Mouse (Mus musculus) midbrain, embryonic 16.5 days (tissue): Measurements from ENCODE around the gene Mia3. TPM values are rescaled to one million over a fixed set of nuclear protein-coding genes. Genes with fewer than 3 reads are reported as not detected.
"Not testable (repeated sequence)": the region's sequence is repeated elsewhere in the genome, so short reads cannot be mapped to it uniquely, and the experiment has no call there.

Source experiments
- ATAC-seq: fragments of 200-750 bp; cut with Nextera tagmentation; 2 replicates; pipeline ENCODE4 v1.8.0; 2017; ENCODE audit warnings: moderate TSS enrichment
- H3K27ac ChIP-seq: fragments of 300-500 bp; sonication (generic); 2 replicates; pipeline ENCODE4 v1.5.1; 2014; ENCODE audit warnings: mild to moderate bottlenecking, low read length, mixed read lengths
- H3K27me3 ChIP-seq: fragments of 300-500 bp; sonication (generic); 2 replicates; pipeline ENCODE4 v1.6.1; 2014; ENCODE audit warnings: low read depth, low read length, mixed read lengths; ENCODE audit not compliant: control insufficient read depth, insufficient read depth
- H3K36me3 ChIP-seq: fragments of 300-500 bp; sonication (generic); 2 replicates; pipeline ENCODE4 v1.6.1; 2014; ENCODE audit warnings: mild to moderate bottlenecking, low read length, moderate library complexity, mixed read lengths; ENCODE audit not compliant: control insufficient read depth, insufficient read depth
- H3K4me1 ChIP-seq: fragments of 300-500 bp; sonication (generic); 2 replicates; pipeline ENCODE4 v1.6.1; 2014; ENCODE audit warnings: mild to moderate bottlenecking, low read length, mixed read lengths; ENCODE audit not compliant: control insufficient read depth, insufficient read depth
- H3K4me2 ChIP-seq: fragments of 300-500 bp; sonication (generic); 2 replicates; pipeline ENCODE4 v1.6.1; 2014; ENCODE audit warnings: mild to moderate bottlenecking, low read length, mixed read lengths
- H3K4me3 ChIP-seq: fragments of 300-500 bp; sonication (generic); 2 replicates; pipeline ENCODE4 v1.5.1; 2014; ENCODE audit warnings: low read depth, mild to moderate bottlenecking, low read length, moderate library complexity, mixed read lengths
- H3K9ac ChIP-seq: fragments of 300-500 bp; sonication (generic); 2 replicates; pipeline ENCODE4 v1.6.1; 2014; ENCODE audit warnings: low read depth, low read length, mixed read lengths
- H3K9me3 ChIP-seq: fragments of 300-500 bp; sonication (generic); replicated peaks from 2 replicates; pipeline ENCODE4 v1.6.1; 2014; ENCODE audit warnings: mild to moderate bottlenecking, low read length, mixed read lengths; ENCODE audit not compliant: control insufficient read depth, poor library complexity, severe bottlenecking
- WGBS: fragments of 180-500 bp; shearing (Covaris S2); extraction: QIAGEN DNeasy Blood & Tissue Kit; methylation state at CpG from one replicate; pipeline ENCODE4 v1.1.7; 2014; 5-methylcytosine and 5-hydroxymethylcytosine counted together
- polyA plus RNA-seq: library from polyadenylated mRNA; unstranded; fragments of >200 nt; fragmentation: Nextera tagmentation; extraction: Ambion mirVana; gene quantifications from 2 replicates; pipeline ENCODE4 v1.2.1, GENCODE M21; 2015

Gene Mia3
- polyA plus RNA-seq, result 111 and 116 TPM in 2 replicates

DNA sequence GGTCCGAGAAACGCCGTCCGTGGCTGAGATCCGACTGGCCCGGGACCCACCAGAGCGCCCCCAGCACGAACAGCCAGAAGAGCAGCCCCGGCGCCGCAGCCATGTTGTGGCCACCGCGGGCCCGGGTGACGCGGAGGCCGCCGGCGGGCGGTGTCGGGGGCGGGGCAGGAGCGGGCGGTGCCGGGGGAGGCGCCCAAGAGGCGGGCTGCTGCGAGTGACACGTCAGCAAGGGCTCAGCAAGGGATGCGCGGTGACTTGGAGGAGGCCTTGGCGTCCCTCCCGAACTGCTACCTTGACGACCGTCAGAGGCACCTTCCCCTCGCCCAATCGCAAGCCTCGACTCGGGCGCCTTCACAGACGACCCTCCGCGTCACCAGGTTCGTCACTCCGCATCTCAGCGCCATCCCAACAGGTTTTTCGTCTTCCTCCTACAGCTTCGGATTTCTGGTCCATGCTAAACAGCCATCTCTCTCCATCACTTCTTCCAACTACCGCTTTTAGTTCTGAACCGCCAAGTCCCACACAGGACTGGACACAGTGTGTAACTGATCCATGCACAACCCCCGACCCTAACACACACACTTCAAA is at the start of gene Mia3:
Mia3 (minus strand) TSS at position 127 of the 588 bp plus-strand sequence.
- ATAC-seq, result peak; percentile 98
- Histone ChIP-seq H3K9ac (peak within 1 kb of the TSS; percentile 85), H3K4me1 (peaks cover 16% of the 10 kb centered on the region), H3K27me3 (no peaks in the 10 kb centered on the region; the same call in 1 of the 2 replicates), H3K36me3 (0 out of 2 replicates have a peak, but pooled peaks cover 2% of the 10 kb centered on the region), H3K9me3 (no peaks in the 10 kb centered on the region), H3K27ac (peak within 1 kb of the TSS; percentile 79), H3K4me2 (peak within 1 kb of the TSS; percentile 95), H3K4me3 (peak within 1 kb of the TSS; percentile 92)
- WGBS, result 0% methylated on average over 40 of the region's 51 CpGs

DNA sequence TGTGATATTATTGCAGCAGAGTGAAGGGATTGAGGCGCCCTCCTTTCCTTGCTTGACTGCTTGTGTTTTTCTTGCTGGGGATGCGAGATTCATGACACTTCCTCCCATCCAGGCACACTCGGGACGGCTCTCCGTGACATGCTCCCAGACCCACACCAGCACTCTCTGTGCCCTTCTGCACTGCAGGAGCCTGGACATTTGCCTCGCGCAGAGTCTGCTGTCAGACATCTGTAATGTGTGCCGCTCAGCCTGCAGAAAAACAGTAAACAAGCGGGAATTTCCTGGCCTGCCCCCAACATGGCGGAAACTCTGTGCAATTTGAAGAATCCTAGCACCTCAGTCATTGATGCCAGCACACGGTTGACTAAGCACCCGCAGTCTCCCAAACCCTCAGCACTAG is 48.5 kb upstream of the Mia3 start, which contains the start of gene Hhipl2:
Hhipl2 (plus strand) TSS at position 343 of the 400 bp plus-strand sequence.
- WGBS, result 77% methylated on average over 12 of the region's 12 CpGs

DNA sequence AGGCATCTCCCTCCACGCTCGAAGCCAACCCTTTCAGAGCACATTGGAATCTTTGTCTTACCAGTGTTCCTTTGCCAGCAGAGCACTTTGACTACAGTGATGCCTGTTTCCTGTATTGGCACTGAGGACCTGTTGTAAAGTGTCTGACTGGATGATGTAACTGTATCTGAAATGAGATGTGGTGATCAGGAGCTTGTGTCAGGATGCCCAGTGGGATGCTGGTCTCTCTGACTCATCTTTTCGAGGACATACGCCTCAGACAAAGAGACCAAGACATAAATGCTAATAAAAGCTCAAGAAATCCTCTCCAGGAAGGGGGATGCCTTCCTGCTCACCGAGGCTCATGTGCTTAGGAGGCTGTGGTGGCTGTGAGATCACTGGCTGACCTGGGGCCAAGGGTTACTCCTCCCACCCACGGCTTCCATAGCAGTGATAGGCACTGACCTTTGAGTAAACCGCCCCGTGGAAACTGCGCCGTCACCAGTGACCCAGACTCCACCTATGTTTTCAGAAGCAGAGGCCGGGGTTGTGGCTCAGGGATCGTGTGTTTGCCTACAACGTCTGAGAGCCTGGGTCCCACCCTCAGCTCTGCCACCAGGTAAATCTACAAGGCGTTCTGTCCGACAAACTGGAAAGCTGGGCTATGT is 44.9 kb upstream of the Mia3 start:
- no peaks in the 10 kb centered on the region for H3K4me1 ChIP-seq
- H3K36me3 ChIP-seq, result peaks cover 18% of the 10 kb centered on the region
- H3K9ac ChIP-seq, result no peak overlapping the region
- no peak overlapping the region for H3K4me3 ChIP-seq
- no peak for ATAC-seq
- H3K4me2 ChIP-seq, result no peak overlapping the region
- no peak overlapping the region for H3K27ac ChIP-seq
- 90% methylated on average over 15 of the region's 15 CpGs for WGBS
- H3K27me3 ChIP-seq, result no peaks in the 10 kb centered on the region
- H3K9me3 ChIP-seq, result no peaks in the 10 kb centered on the region

More for the DNA sequence above, 48.5 kb upstream of the Mia3 start, which contains the start of gene Hhipl2:
- Histone ChIP-seq H3K9ac (no peak within 1 kb of the TSS), H3K4me3 (no peak within 1 kb of the TSS), H3K4me1 (no peaks in the 10 kb centered on the region), H3K27ac (no peak within 1 kb of the TSS), H3K4me2 (no peak within 1 kb of the TSS), H3K36me3 (no peaks in the 10 kb centered on the region), H3K27me3 (no peaks in the 10 kb centered on the region), H3K9me3 (0 out of 2 replicates have a peak, but pooled peaks cover 2% of the 10 kb centered on the region)
- ATAC-seq, result no peak

DNA sequence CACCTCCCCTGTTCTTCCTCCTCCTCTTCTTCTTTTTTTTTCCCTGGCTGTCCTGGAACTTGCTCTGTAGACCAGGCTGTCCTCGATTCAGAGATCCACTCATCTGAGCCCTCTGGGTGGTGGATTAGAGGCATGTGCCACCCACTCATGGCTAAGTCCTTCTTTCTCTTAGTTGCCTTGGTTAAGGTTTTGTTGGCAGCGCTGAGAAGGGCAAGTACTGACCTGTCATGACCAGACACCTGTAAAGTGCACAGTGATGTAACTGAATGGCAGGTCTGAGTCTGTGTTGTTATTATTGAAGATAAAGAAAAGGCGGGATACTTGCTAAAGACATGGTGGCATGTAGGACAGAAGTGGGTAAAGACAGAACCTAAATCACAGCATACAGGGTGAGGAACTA is 34.0 kb upstream of the Mia3 start:
- Histone ChIP-seq H3K9me3 (no peaks in the 10 kb centered on the region), H3K27ac (no peak overlapping the region), H3K9ac (no peak overlapping the region), H3K4me3 (no peak overlapping the region), H3K4me1 (no peaks in the 10 kb centered on the region), H3K36me3 (peaks cover 41% of the 10 kb centered on the region), H3K27me3 (no peaks in the 10 kb centered on the region), H3K4me2 (no peak overlapping the region)
- no peak for ATAC-seq
- WGBS, result 95% methylated on average over 3 of the region's 3 CpGs

DNA sequence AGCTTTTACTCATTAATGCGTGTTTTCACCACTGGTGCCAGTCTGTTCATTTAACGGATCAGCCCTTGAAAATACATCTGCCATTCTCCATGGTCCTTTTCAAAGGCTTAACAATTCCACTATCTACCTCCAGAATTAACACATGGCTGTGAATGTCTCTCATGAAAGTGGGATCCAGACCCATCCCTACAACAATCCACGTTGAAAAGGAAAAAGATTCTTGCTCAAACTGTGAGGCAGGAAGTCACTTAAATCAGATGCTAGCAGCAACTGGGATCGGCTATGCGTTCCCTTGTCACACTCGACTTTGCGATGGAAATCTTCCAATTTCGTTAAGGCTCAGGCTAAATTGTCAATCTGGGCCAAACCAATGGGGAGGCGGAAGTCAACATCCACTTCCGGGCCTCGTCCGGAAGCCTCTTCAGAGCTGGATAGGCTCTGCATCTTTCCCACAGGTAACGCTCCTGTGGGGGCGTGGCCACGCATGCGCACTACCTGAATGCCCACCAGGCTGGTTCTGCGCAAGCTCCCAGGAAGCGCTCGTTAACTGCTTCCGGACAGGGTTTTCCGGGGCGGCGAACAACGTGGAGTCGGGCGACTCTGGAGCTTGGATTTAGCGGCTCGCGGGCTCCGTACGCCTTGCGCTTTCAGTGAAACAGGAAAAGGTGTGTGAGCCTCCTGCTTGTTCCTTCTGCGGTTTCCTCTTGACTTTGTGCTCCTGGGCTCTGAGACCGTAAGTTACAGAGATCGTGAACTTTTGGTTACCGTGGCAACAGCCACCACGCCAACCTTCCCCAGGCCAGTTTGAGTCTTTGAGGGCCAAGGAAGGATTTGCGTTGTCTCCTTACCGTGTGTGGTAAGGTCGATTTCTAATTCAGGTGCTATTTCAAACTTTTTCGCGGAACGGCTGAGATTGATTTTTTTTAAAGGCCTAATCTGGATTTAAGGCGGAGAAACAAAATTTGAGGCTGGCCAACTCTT is 19.4 kb upstream of the Mia3 start, which contains the start of gene Taf1a:
Taf1a (plus strand) TSS at position 556 of the 981 bp plus-strand sequence.
- Histone ChIP-seq H3K9me3 (no peaks in the 10 kb centered on the region), H3K4me2 (peak within 1 kb of the TSS; percentile 89), H3K36me3 (no peaks in the 10 kb centered on the region), H3K4me1 (peaks cover 14% of the 10 kb centered on the region), H3K27ac (peak within 1 kb of the TSS; percentile 74; the same call in 1 of the 2 replicates), H3K27me3 (peaks cover 12% of the 10 kb centered on the region), H3K9ac (peak within 1 kb of the TSS; percentile 58), H3K4me3 (peak within 1 kb of the TSS; percentile 80)
- peak; percentile 100 for ATAC-seq
- 6% methylated on average over 44 of the region's 44 CpGs for WGBS

DNA sequence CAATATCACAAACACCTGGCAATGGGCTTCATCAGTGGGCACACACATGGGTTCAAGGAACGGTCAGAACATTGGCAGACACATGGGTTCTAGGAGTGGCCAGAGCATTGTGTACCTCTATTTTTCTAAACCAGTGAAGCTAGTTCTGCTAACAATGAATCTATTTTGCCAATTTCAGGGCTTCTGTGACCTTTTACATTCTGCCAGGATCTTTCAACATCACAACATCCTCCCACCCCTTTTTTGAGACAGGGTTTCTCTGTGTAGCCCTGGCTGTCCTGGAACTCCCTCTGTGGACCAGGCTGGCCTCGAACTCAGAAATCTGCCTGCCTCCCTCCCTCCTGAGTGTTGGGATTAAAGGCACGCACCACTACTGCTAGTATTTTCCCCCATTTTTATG is 18.1 kb upstream of the Mia3 start:
- ATAC-seq, H3K9ac ChIP-seq, H3K9me3 ChIP-seq, H3K4me3 ChIP-seq, H3K27ac ChIP-seq, H3K4me2 ChIP-seq, H3K36me3 ChIP-seq: not testable (repeated sequence)
- Histone ChIP-seq H3K4me1 (peaks cover 14% of the 10 kb centered on the region), H3K27me3 (peaks cover 20% of the 10 kb centered on the region)
- WGBS, result 89% methylated on average over 3 of the region's 3 CpGs

DNA sequence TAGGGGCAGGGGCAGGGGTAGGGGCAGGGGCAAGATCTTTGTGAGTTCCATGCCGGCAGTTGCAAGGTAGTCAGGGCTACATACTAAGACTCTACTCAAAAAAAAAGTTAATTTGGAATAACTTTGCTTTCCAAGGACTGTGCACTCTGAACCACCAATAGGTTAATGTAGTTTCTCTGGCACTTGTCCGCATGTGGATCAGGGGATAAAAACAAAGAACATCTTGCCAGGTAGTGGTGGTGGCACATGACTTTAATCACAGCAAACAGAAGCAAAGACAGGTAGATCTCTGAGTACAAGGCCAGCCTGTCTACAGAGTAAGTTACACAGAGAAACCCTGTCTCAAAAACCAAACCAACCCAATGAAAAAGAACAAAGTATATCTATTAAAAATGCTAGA is 13.3 kb upstream of the Mia3 start:
- Histone ChIP-seq H3K4me1 (no peaks in the 10 kb centered on the region), H3K27me3 (peaks cover 24% of the 10 kb centered on the region), H3K9me3 (no peaks in the 10 kb centered on the region), H3K4me2 (no peak overlapping the region), H3K9ac (no peak overlapping the region), H3K4me3 (no peak overlapping the region), H3K27ac (no peak overlapping the region), H3K36me3 (no peaks in the 10 kb centered on the region)
- no peak for ATAC-seq
- WGBS, result 89% methylated on average over 2 of the region's 2 CpGs

DNA sequence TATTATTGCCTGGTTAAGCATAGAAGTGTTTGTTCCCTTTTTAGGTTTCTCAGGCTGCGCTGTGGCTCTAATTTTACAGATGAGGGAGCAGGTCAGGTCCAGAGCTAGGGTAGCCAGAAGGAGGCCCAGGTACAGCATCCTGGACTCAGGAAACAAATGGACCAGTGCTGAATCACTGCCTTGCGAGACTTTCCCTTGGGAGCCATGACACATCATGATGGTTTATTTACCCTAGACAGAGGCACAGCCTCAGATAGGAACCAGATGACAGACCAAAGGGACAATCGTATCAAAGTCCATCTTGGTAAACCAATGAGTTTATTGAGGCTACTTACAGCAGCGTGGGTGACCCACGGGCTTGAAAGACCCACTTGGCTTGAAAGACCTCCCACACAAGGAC is 12.5 kb upstream of the Mia3 start:
- Histone ChIP-seq H3K27ac (no peak overlapping the region), H3K4me2 (no peak overlapping the region), H3K4me3 (no peak overlapping the region), H3K27me3 (peaks cover 23% of the 10 kb centered on the region), H3K9me3 (no peaks in the 10 kb centered on the region), H3K36me3 (no peaks in the 10 kb centered on the region), H3K9ac (no peak overlapping the region), H3K4me1 (no peaks in the 10 kb centered on the region)
- ATAC-seq, result no peak
- 79% methylated on average over 5 of the region's 5 CpGs for WGBS
